Mouse (Mus musculus) thymus, postnatal 0 days (tissue): ENCODE data around the gene Nfkb1. TPM values are rescaled to one million over a fixed set of nuclear protein-coding genes. Genes with fewer than 3 reads are reported as not detected.

Experiments
- DNase-seq: peaks from one replicate; pipeline ENCODE4 v3.0.0-alpha.2; 2015; ENCODE audit warnings: low spot score
- polyA plus RNA-seq: library from polyadenylated mRNA; unstranded; fragments of >200 nt; fragmentation: Nextera tagmentation; extraction: Ambion mirVana; gene quantifications from 2 replicates; pipeline ENCODE4 v1.2.1, GENCODE M21; 2015

Nfkb1 gene
- polyA plus RNA-seq, 1 experiment from 2014 or later: 54.3 TPM

GRCm38 (mm10) chr3:135673041-135673440, 18.3 kb downstream of the Nfkb1 start:
- no peak for DNase-seq

- no peak for DNase-seq
These were observed 19.2 kb downstream of the Nfkb1 start for GRCm38 (mm10) chr3:135672135-135672534.

- DNase-seq: no peak
These were observed 20.5 kb downstream of the Nfkb1 start for GRCm38 (mm10) chr3:135670869-135671268.

GRCm38 (mm10) chr3:135667084-135667483, 24.3 kb downstream of the Nfkb1 start:
- DNase-seq: no peak

- peak; percentile 15 for DNase-seq
These were observed 25.5 kb downstream of the Nfkb1 start for GRCm38 (mm10) chr3:135665777-135666259.

- DNase-seq: no peak
These were observed 29.0 kb downstream of the Nfkb1 start for GRCm38 (mm10) chr3:135662139-135662864.

- DNase-seq: no peak
These were observed 29.6 kb downstream of the Nfkb1 start for GRCm38 (mm10) chr3:135661707-135662106.

GRCm38 (mm10) chr3:135658540-135659097, 32.7 kb downstream of the Nfkb1 start:
- no peak for DNase-seq

- DNase-seq: no peak
These were observed 35.2 kb downstream of the Nfkb1 start for GRCm38 (mm10) chr3:135656156-135656555.

- no peak for DNase-seq
These were observed 40.4 kb downstream of the Nfkb1 start for GRCm38 (mm10) chr3:135650773-135651555.

- no peak for DNase-seq
These were observed 41.5 kb downstream of the Nfkb1 start for GRCm38 (mm10) chr3:135649809-135650208.

GRCm38 (mm10) chr3:135648501-135648900, 42.8 kb downstream of the Nfkb1 start:
- DNase-seq: no peak

GRCm38 (mm10) chr3:135646622-135647021, 44.7 kb downstream of the Nfkb1 start:
- no peak for DNase-seq

GRCm38 (mm10) chr3:135644971-135645370, 46.4 kb downstream of the Nfkb1 start:
- no peak for DNase-seq

- no peak for DNase-seq
These were observed 49.8 kb downstream of the Nfkb1 start for GRCm38 (mm10) chr3:135641623-135641915.

- no peak for DNase-seq
These were observed 50.3 kb downstream of the Nfkb1 start for GRCm38 (mm10) chr3:135640856-135641622.

- DNase-seq: no peak
These were observed 51.1 kb downstream of the Nfkb1 start for GRCm38 (mm10) chr3:135640203-135640602.

- DNase-seq: no peak
These were observed 53.8 kb downstream of the Nfkb1 start for GRCm38 (mm10) chr3:135637592-135637991.

GRCm38 (mm10) chr3:135636454-135636853, 54.9 kb downstream of the Nfkb1 start:
- peak; percentile 29 for DNase-seq

GRCm38 (mm10) chr3:135635646-135636434, 55.5 kb downstream of the Nfkb1 start:
- DNase-seq: no peak

GRCm38 (mm10) chr3:135635030-135635429, 56.3 kb downstream of the Nfkb1 start:
- DNase-seq: no peak
